Mouse (Mus musculus): ENCODE measurements around the gene Mul1.
"Not testable (repeated sequence)": the region's sequence is repeated elsewhere in the genome, so short reads cannot be mapped to it uniquely, and the experiment has no call there.

Mul1 gene

GRCm38 (mm10) chr4:138434347-138435316 lies at the start of gene Mul1:
Gene Mul1, plus strand, starts transcription at chr4:138434671.
- peak; percentile 81 to 95 for DNase-seq (ENCODE audit: low spot score in 2 of 2)

GRCm38 (mm10) chr4:138393703-138394102 lies 40.8 kb upstream of the Mul1 start:
- DNase-seq (ENCODE audit: low spot score in 2 of 2), result no peak

GRCm38 (mm10) chr4:138395087-138395970 lies 39.1 kb upstream of the Mul1 start:
- DNase-seq (ENCODE audit: low spot score in 2 of 2), result no peak

- no peak for DNase-seq (ENCODE audit: low spot score in 2 of 2)
Observed at GRCm38 (mm10) chr4:138395971-138396645, 38.4 kb upstream of the Mul1 start, which contains the start of gene Fam43b. Gene Fam43b, minus strand, starts transcription at chr4:138396528.

- DNase-seq (ENCODE audit: low spot score in 2 of 2), result no peak
Observed at GRCm38 (mm10) chr4:138396711-138397110, 37.8 kb upstream of the Mul1 start.

- no peak for DNase-seq (ENCODE audit: low spot score in 2 of 2)
Observed at GRCm38 (mm10) chr4:138404806-138405205, 29.7 kb upstream of the Mul1 start.

GRCm38 (mm10) chr4:138407479-138408194 lies 26.8 kb upstream of the Mul1 start:
- no peak for DNase-seq (ENCODE audit: low spot score in 2 of 2)

GRCm38 (mm10) chr4:138411011-138411410 lies 23.5 kb upstream of the Mul1 start:
- DNase-seq (ENCODE audit: low spot score in 2 of 2), result no peak

GRCm38 (mm10) chr4:138411504-138412121 lies 22.9 kb upstream of the Mul1 start:
- DNase-seq (ENCODE audit: low spot score in 2 of 2), result no peak

GRCm38 (mm10) chr4:138414725-138415124 lies 19.7 kb upstream of the Mul1 start:
- no peak for DNase-seq (ENCODE audit: low spot score in 2 of 2)

- no peak for DNase-seq (ENCODE audit: low spot score in 2 of 2)
Observed at GRCm38 (mm10) chr4:138415991-138416390, 18.5 kb upstream of the Mul1 start.

- no peak for DNase-seq (ENCODE audit: low spot score in 2 of 2)
Observed at GRCm38 (mm10) chr4:138416414-138416813, 18.1 kb upstream of the Mul1 start.

GRCm38 (mm10) chr4:138417882-138418281 lies 16.6 kb upstream of the Mul1 start:
- no peak for DNase-seq (ENCODE audit: low spot score in 2 of 2)

GRCm38 (mm10) chr4:138418340-138418957 lies 16.0 kb upstream of the Mul1 start:
- no peak for DNase-seq (ENCODE audit: low spot score in 2 of 2)

GRCm38 (mm10) chr4:138425028-138425427 lies 9.4 kb upstream of the Mul1 start:
- no peak for DNase-seq (ENCODE audit: low spot score in 2 of 2)

GRCm38 (mm10) chr4:138425604-138426003 lies 8.9 kb upstream of the Mul1 start:
- not testable (repeated sequence) for DNase-seq (ENCODE audit: low spot score in 2 of 2)

GRCm38 (mm10) chr4:138426778-138427705 lies 7.4 kb upstream of the Mul1 start:
- peak; percentile 31 to 54 for DNase-seq (ENCODE audit: low spot score in 2 of 2)

- DNase-seq (ENCODE audit: low spot score in 2 of 2), result no peak
Observed at GRCm38 (mm10) chr4:138429778-138430177, 4.7 kb upstream of the Mul1 start.

GRCm38 (mm10) chr4:138431340-138431739 lies 3.1 kb upstream of the Mul1 start:
- DNase-seq (ENCODE audit: low spot score in 2 of 2), result no peak
